8 mouse cellular contexts compared by ENCODE assay signal in genomic region chr17:25114908-25115645, GRCm38 (mm10). TPM values are rescaled to one million over a fixed set of nuclear protein-coding genes. Genes with fewer than 3 reads are reported as not detected.
DNase-seq lines count a peak whose midpoint lies in the region; ATAC-seq and TF ChIP-seq lines count a peak whose summit lies in the region.

No protein-coding gene starts in this region.

- H3K36me3 ChIP-seq in liver, embryonic 14.5 days (replicated peaks; ENCODE audit: control insufficient read depth, insufficient read depth, low read depth), result no peaks in the 10 kb centered on the region
- H3K36me3 ChIP-seq in stomach, embryonic 15.5 days, result 0 out of 2 replicates have a peak, but pooled peaks cover 4% of the 10 kb centered on the region

- WGBS in liver, embryonic 14.5 days (ENCODE audit: insufficient replicate concordance), result 10% methylated on average over 23 of the region's 23 CpGs
- WGBS in stomach, embryonic 15.5 days, result 9% methylated on average over 23 of the region's 23 CpGs

- peak overlapping the region; percentile 67 for H3K27ac ChIP-seq in liver, embryonic 14.5 days
- H3K27ac ChIP-seq in stomach, embryonic 15.5 days, result peak overlapping the region; percentile 95

- no peaks in the 10 kb centered on the region for H3K9me3 ChIP-seq in liver, embryonic 14.5 days (ENCODE audit: control insufficient read depth, low read length)
- no peaks in the 10 kb centered on the region for H3K9me3 ChIP-seq in stomach, embryonic 15.5 days

- H3K4me1 ChIP-seq in liver, embryonic 14.5 days (replicated peaks; ENCODE audit: control insufficient read depth in 2 of 2, insufficient read depth in 2 of 2, low read length in 1 of 2), result peaks cover 11 to 15% of the 10 kb centered on the region in 2 experiments
- peaks cover 11% of the 10 kb centered on the region; the same call in 1 of the 2 replicates for H3K4me1 ChIP-seq in stomach, embryonic 15.5 days

- DNase-seq in cerebellum, adult 11-12 months, result no peak
- DNase-seq in spleen, postnatal 4 days (ENCODE audit: low spot score in 2 of 2), result peak; percentile 56 to 62
- DNase-seq in spleen, adult 12 weeks (ENCODE audit: low spot score), result no peak
- peak; percentile 14 for DNase-seq in heart, postnatal 4 days
- DNase-seq in liver, embryonic 14.5 days (ENCODE audit: low read depth in 3 of 3, low spot score in 3 of 3), result peak in 1 of 3 experiments; percentile 16
- DNase-seq in thymus, postnatal 10 days (ENCODE audit: low spot score in 2 of 2), result no peak

- peak overlapping the region; percentile 98 for H3K4me2 ChIP-seq in liver, embryonic 14.5 days (ENCODE audit: low read depth)
- H3K4me2 ChIP-seq in stomach, embryonic 15.5 days, result peak overlapping the region; percentile 97

- peak overlapping the region; percentile 64 for H3K9ac ChIP-seq in liver, embryonic 14.5 days (replicated peaks)
- peak overlapping the region; percentile 42 for H3K9ac ChIP-seq in stomach, embryonic 15.5 days

- TF ChIP-seq CTCF in liver, embryonic 14.5 days (IDR thresholded peaks at IDR 0.05; ENCODE audit: low read depth), result no peak

- ATAC-seq in cerebellum, adult (ENCODE audit: insufficient number of reproducible peaks, low FRiP score, low TSS enrichment), result peak; percentile 12; the same call in 1 of the 2 replicates
- peak; percentile 71 for ATAC-seq in liver, embryonic 14.5 days (ENCODE audit: insufficient read depth)
- peak; percentile 61 for ATAC-seq in stomach, embryonic 15.5 days (ENCODE audit: insufficient read depth, low FRiP score, low read depth)

- no peak for TF ChIP-seq EP300 in liver, embryonic 14.5 days (IDR thresholded peaks at IDR 0.05; ENCODE audit: low read depth)

- H3K27me3 ChIP-seq in liver, embryonic 14.5 days (ENCODE audit: control insufficient read depth, insufficient read depth, low read length), result no peaks in the 10 kb centered on the region
- no peaks in the 10 kb centered on the region for H3K27me3 ChIP-seq in stomach, embryonic 15.5 days (replicated peaks)

- H3K4me3 ChIP-seq in liver, embryonic 14.5 days (ENCODE audit: insufficient read depth in 1 of 2, low read depth in 2 of 2, low read length in 2 of 2), result peak overlapping the region; percentile 60 to 66
- H3K4me3 ChIP-seq in stomach, embryonic 15.5 days (replicated peaks), result peak overlapping the region; percentile 64

RNA-seq across cellular contexts. Expression of gene Telo2, which starts 0.7 kb away (rescaled TPM):
- 10 to 100 TPM; 16.4 to 17.5 TPM for total RNA-seq in heart, postnatal 4 days (2021)
- 8.0 and 8.7 TPM in 2 replicates for polyA plus RNA-seq in liver, embryonic 14.5 days (2012; rRNA removed)
- 11.0 and 12.1 TPM in 2 replicates for polyA plus RNA-seq in liver, embryonic 14.5 days (2014; fragmentation: Nextera tagmentation; extraction: Ambion mirVana)
- 38.6 and 40.2 TPM in 2 replicates for polyA plus RNA-seq in stomach, embryonic 15.5 days (2015; fragmentation: Nextera tagmentation; extraction: Ambion mirVana)

RNA-seq across cellular contexts. Expression of gene Ptx4, which starts 5.5 kb away (rescaled TPM):
- 1 to 10 TPM; 1.4 TPM for total RNA-seq in heart, postnatal 4 days (2021)
- not detected in 2 replicates for polyA plus RNA-seq in liver, embryonic 14.5 days (2012; rRNA removed)
- polyA plus RNA-seq in liver, embryonic 14.5 days (2014; fragmentation: Nextera tagmentation; extraction: Ambion mirVana), result not detected in 2 replicates
- 0.12 and 0.36 TPM in 2 replicates for polyA plus RNA-seq in stomach, embryonic 15.5 days (2015; fragmentation: Nextera tagmentation; extraction: Ambion mirVana)

RNA-seq across cellular contexts. Expression of gene Clcn7, which starts 18.1 kb away (rescaled TPM):
- 10 to 100 TPM; 25.2 to 25.6 TPM for total RNA-seq in heart, postnatal 4 days (2021)
- 7.1 and 7.9 TPM in 2 replicates for polyA plus RNA-seq in liver, embryonic 14.5 days (2012; rRNA removed)
- polyA plus RNA-seq in liver, embryonic 14.5 days (2014; fragmentation: Nextera tagmentation; extraction: Ambion mirVana), result 8.7 and 8.8 TPM in 2 replicates
- 18.1 and 21.1 TPM in 2 replicates for polyA plus RNA-seq in stomach, embryonic 15.5 days (2015; fragmentation: Nextera tagmentation; extraction: Ambion mirVana)

RNA-seq across cellular contexts. Expression of gene Tmem204, which starts 31.7 kb away (rescaled TPM):
- total RNA-seq in heart, postnatal 4 days (2021), result 10 to 100 TPM; 25.2 to 27.4 TPM
- 3.0 and 3.1 TPM in 2 replicates for polyA plus RNA-seq in liver, embryonic 14.5 days (2012; rRNA removed)
- 4.3 TPM in 2 replicates for polyA plus RNA-seq in liver, embryonic 14.5 days (2014; fragmentation: Nextera tagmentation; extraction: Ambion mirVana)
- polyA plus RNA-seq in stomach, embryonic 15.5 days (2015; fragmentation: Nextera tagmentation; extraction: Ambion mirVana), result 23.5 and 23.7 TPM in 2 replicates

RNA-seq across cellular contexts. Expression of gene Ccdc154, which starts 47.2 kb away (rescaled TPM):
- total RNA-seq in heart, postnatal 4 days (2021), result not detected
- polyA plus RNA-seq in liver, embryonic 14.5 days (2012; rRNA removed), result not detected in 2 replicates
- polyA plus RNA-seq in liver, embryonic 14.5 days (2014; fragmentation: Nextera tagmentation; extraction: Ambion mirVana), result 0.05 TPM in 1 of 2 replicates, not detected in the other
- 0.46 and 0.62 TPM in 2 replicates for polyA plus RNA-seq in stomach, embryonic 15.5 days (2015; fragmentation: Nextera tagmentation; extraction: Ambion mirVana)

Comparison
In these comparisons a context has a peak if more than half of its experiments do, and no peak if none do; other contexts are left out.
1. DNase-seq: peak in spleen, postnatal 4 days (2 of 2) and heart, postnatal 4 days (single experiment); none in cerebellum, adult 11-12 months (single experiment), spleen, adult 12 weeks (single experiment) and thymus, postnatal 10 days (0 of 2).
2. ATAC-seq: peak in every context shown above with its lines; median percentile 71 in liver, embryonic 14.5 days; 61 in stomach, embryonic 15.5 days; 12 in cerebellum, adult.